Mouse (Mus musculus) heart, adult 9 months (tissue): ENCODE measurements at regions not wholly inside any gene's neighbourhood (a gene's known extent, or its start where the extent isn't known, plus 50 kb on each side); places are given as distances from the start of the nearest gene placed in this dataset.

Experiments
- DNase-seq, 2 experiments: peaks; one replicate each; pipeline ENCODE4 v3.0.0; 2022; ENCODE audit warnings: low spot score in 2 of 2

DNA sequence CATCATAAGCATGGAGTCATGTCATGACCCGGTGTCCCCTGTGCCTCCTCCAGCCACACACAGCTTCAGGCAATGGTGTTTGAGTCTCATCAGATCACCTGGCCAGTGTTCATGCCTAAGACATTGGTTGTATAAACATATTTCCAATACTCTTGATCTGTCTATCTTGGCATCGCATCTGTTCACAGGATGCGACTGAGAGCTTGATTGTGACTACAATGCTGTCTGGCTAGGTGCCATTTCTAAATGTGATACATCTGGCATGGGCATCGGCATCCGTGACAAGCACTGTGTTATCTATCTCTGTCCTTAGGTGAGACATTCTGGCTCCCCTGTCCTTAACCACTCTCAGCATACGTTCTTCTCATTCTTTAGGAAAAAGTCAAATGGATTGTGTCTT, 102.3 kb upstream of the Fut8 start:
- no peak for DNase-seq

DNA sequence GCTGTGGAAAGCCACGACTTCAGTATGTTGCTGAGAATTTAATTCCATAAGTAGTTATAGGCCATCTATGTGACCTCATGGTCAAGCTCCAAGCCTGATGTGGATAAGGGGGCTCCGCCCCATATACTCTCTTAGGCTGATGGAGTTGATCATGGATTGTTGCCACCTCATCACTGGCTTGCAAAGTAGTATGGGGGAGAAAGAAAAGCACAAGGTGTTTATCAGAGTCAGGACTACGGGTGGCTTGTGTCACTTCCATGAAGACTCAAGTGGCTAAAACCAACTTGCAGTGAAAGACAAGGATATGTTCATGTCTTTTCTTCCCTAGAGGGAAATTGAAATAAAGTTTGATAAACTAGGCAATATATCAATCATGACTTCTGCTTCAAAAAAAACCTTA, 102.9 kb upstream of the Fut8 start:
- no peak for DNase-seq

DNA sequence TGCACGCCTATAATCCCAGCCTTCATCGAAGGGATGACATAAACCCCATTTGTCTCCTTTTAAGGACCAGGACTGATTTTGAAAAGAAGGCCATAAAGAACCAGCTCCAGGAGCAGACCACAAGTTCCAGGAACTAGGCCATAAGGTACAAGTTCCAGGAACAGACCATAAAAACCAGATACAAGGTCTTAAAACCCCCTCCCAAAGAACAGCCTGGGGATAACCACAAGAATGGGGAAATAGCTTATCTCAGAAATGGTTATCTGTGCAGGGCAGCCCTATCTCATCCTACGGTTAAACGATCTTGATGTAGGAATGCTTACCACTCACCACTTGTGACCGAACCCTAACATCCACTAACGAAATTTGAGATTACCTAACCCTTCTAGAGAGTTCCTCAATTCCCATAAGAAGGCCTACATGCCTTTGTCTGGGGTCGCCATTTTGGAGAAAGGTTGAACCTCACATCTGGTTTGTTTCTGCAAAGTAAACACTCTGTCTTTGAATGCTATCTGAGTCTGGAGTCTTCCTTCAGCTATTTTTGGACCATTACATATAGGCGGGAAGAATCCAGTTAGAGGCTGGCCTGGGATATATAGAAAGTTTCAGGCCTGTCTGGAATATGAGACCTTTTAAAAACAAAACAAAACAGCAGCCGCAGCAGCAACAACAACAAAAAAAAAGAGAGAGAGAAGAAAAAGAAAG, 103.5 kb upstream of the Fut8 start:
- DNase-seq, result no peak

DNA sequence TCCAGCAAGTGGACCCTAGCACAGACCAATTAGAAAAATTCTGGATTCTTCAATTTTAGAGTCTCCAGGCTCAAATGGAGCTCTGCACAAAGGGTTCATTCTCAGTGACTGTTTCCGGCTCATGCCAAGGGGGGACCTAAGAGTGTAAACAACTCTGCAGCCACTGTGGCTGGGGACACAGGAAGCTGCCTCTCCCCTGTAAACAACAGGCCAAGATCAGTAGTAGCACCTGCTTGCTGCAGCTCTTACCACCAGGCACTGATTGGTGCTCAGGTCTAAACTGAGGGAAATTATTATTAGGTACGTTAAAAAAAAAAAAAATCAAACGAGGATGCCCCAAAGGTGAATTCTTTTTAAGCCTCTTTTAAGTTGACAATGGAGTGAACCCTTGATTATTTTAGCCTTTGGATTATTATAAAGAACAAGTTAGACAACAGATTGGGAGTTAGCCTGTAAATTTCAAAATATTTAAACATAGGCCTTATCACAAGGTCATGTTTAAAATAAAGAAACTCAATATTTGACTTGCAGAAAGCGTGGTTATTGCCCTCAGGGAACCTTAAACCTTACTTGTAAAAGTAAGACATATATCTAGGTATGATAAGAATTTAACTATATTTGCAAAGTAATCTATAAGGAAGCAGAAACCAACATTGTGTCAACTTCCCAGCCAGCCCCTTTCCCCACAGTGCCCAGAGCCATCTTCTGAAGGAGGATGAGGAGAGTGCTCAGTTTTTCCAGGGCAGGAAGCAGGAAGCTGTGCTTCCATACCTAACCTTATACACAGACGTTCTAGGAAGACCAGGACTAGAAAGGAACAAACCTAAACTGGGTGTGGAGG, 104.2 kb upstream of the Fut8 start:
- no peak for DNase-seq

DNA sequence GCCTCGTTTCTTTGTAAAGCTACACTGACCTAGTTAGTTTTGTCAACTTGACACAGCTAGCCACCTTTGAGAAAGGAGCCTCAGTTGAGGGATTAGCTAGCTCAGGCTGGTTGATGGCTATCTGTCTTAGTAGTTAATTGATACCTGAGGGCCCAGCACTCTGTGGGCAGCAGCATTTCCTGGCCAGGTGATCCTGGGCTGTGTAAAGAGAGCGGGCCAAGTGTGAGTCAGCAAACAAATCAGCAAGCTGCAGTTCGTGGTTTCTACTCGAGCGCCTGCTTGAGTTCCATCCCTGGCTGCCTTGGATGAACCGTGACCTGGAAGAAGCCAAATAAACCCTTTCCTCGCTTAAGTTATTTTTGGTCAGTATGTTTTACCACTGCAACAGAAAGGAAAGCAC, 106.6 kb upstream of the Fut8 start:
- DNase-seq, result no peak

DNA sequence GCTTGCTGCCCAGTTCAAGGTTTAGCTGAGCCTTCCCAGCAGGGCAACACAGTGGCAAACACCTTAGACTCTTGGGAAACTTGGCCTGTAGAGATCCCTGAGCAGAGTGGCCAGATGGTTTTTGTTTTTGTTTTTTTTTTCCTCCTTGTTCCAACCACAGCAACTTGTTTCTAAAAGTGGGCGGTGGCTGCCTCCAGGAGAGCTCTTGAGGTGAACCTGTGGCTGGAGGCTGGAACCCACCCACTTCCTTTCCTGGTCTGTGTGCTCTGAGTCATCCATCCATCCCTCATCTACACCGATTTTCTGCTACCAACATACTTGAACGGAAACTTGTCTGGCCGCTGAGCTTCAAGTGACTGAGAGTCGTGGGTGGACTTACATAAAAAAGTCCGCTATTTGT, 107.4 kb upstream of the Fut8 start:
- DNase-seq, result no peak

DNA sequence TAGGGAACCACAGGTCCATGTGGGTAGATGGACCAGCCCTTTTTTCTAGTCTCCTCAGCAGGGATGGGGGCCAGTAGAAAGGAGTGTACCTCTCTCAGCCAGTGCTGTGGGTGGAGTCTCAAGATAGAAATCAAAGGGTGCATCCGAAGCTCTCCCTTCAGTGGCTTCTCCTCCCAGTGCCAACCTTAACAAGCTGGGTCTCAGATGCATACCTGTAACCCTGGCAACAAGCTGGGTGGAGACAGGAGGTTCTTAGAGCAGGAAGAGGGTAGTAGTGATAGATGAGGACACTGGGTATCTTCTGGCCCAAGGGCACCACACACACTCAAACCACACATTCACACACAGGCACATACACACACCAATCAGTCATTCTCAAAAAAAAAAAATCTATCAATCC, 113.7 kb upstream of the Fut8 start:
- no peak for DNase-seq

DNA sequence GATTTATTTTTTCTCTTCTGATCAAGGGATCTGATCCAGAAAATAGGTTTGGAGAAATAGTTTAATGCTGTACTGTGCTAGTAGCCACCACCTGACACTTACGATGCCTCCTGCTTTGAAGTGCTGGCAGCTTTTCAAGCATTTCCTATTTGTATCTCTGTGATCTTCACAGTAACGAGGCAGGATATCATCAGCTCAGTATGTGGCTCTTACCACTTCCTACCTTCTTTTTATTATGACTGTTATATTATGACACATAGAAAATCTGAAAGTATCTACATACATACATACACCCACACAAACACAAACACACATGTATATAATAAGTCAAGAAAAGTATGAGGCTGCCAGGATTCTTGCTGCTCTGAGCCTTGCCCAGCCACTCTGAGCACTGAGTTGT, 124.4 kb upstream of the Fut8 start:
- no peak for DNase-seq

DNA sequence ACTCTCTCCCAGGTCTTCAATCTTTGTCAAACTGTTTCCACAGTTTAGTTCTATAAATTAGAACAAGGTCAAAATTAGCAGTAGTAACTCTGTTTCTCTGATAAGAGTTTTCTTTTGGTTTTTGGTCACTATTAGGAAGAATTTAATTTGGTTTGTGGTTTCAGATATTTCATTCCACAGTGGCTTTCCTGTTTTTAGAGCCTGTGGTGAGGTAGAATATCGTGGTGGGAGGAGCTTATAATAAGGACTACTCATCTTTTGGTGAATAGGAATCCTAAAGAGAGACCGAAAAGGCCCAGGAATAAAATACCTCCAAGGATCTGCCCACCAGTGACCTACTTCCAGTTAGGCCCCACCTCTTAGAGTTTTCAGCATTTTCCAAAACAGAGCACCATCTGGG, 125.8 kb upstream of the Fut8 start:
- no peak for DNase-seq

DNA sequence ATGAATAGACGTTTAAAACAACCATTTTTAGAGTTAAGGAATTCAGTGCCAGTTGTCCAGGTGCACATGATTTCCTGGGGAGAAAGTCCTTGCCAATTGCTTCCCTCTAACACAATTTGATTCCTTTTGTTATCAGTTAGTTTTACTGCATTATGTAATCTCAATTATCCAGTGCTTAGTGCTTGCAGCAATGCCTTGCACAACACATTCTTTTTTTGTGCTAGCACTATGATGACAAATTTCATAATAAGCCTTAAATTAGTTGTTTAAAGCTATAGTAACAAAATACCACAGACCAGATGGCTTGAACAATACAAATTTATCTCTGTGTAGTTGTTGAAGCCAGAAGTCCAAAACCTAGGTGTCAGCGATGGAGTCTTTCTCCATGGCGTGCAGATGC, 130.7 kb upstream of the Fut8 start:
- DNase-seq, result no peak

DNA sequence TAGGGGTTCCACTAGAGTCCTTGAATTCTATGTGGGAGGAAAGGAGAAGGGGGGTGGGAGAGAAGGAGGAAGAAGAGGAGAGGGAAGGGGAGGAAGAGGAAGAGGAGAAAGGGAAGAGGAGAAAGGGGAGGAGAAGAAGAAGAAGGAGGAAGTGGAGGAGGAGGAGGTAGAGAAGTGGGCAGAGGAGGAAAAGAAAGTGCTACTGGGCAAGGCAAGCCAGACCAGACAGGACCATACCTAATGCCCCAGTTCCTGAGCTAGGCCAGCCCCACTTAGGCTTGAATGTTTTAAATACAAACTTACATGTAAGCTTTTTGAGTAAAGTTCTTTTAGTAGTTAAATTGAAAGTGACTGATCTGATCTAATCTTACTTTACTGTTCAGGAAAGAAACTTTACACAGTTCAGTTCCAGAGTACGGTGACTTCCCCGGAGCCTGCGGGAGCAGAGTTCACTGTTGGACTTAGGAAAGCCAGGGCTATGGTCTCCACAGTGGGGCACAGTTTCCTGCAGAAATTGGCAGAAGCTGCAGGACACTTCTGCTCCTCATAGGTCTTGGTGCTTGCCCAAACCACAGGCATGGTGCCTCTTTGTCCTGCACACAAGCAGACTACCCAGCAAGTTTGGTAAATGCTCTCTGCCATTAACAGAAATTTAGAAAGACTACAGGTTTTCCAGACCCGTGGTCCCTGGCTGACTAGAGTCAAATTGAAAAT, 131.9 kb upstream of the Fut8 start:
- DNase-seq, result no peak

DNA sequence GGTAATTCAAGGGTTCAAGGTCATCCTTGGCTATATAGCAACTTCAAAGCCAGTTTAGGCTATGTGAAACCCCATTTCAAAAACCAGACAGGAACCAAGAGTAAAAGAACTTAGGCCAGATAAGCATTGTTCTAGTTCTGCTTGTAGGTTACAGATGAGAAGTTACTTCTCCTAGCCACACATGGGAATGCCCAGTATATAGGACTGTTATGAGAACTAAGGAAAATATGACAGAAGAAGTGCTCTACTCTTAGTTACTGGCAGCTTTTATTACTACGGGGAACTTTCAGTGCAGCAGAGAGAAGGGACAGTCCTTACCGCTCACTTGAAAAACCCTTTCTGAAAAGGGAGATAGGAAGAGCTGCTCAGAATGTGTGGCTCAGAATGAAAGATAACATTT, 137.4 kb upstream of the Fut8 start:
- DNase-seq, result no peak

DNA sequence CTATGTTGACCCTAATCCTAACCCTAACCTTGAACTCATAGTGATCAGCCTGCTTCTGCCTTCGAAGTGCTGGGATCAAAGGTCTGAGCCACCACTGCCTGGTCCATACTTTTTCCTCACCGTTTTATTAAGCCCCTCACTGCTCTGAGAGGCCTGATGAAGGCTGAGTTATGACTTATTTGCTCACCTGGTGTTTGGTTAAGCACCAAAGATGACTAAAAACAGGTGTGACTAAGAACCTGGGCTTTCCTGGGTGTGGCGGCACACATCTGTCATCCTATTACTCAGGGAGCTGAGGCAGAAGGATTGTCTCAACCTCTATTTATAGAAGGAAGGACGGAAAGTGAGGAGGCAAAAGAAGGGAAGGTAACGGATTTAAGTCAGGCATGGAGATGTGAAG, 137.5 kb upstream of the Max start:
- DNase-seq, result no peak

DNA sequence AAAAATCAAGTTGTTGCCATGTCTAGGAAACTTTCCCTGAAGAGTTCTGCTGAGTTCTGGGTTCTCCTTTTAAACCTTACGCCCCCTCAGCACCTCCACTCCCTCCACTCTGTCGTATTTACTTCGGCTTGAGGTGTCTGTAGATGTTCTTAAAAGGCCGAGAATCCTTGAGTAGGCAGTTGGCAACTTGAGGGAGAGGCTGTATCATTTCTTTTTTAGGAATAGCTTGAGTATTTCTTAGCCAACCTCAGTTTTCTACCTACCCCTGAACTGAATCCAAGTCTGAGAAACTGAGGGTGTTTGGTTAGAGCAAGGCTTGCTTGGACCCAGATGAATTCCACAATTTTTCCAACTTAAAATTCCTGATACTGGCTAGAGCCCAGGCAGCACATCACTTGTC, 136.8 kb upstream of the Max start:
- no peak for DNase-seq

DNA sequence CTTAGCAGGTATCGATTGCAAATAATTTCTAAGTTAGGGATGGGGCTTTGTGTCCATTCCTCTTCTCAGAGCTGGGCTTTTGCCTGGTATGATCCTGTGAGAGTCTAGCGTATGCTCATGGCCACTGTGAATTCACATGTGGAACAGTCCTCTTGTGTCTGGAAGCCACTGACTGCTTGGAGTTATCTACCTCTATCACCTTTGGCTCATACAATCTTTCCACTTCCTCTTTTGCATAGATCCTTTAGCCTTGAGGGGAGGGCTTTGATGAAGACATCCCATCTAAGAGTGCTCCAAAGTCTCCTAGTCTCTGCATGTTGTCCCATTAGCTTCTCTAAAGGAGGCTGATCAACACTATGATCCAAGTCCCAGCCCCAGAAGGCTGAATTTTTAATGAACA, 135.8 kb upstream of the Max start:
- DNase-seq, result no peak

DNA sequence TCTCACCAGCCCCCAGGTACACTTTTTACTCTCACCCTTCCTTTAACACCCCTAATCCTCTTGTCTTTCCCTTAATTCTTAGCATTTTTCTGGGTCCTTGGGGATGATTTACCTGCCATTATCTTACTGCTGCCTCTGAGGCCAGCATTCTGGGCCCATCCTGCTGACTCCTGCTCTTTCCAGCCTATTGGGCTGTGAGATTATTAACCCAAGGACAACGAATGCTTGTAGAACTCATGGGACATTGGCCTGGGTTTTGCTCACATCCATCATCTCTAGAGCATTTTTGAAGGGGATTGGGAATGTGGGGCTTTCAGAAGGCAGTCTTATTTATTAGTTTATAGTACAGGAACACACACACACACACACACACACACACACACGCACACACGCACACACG, 134.5 kb upstream of the Max start:
- DNase-seq, result no peak

DNA sequence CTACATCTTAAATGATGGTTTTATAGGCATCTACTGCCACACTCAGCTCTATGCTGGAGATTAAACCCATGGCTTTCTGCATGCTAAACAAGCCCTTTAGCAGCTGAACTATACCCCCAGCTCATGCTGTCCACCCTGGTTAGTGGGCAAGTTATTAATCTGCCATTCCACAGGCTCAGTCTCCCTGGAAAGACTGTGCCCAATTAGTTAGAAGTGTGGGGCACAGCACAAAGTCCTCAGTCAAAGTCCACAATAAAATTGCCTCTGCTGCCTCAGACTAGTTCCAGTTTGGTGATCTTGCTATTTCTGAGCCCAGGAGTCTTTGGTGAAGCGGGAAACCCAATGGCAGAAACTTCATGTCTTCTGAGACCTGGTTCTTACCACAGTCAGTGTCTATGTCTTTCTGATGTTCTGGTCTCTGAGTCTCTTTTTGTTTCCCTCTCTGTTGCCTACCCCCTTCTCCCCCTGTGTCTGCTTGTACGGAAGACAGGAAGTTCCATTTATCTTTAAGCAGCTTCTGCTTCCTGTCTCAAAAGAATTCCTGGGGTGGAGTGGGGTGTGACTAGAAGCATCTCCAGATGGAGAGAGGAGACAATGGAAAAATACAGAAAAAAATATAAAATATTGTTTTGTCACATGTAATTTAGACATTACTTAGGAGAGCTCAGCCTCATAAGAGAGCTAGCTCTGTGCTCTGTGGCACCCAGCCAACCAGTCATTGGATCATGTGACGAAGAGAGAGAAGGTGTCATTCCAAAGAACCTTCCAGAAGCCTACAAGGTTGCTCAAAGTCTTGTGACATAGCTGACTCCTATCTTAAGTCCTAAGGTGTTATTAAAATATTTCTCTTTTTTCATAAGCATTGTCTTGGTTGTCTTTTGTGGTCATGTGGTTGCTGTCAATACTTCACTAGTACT, 133.3 kb upstream of the Max start:
- DNase-seq, result no peak

DNA sequence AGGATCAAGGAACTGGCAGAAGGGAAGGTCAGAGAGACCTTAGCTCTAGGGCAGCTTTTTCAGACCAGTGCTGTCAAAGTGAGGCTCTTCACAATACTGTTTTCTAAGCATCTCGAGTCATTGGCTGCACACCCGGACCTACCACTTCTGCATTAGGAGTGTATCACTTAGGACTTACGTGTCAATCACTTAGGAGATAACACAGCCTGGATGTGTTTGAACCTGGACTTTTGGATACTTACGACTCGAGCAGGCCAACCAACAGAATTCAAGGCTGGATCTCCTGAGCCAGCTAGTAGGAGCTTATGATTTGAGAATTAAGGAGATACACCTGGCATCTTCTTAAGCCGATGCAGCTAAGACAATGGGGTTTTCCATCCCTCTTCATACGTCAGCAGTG, 132.2 kb upstream of the Max start:
- DNase-seq, result no peak

DNA sequence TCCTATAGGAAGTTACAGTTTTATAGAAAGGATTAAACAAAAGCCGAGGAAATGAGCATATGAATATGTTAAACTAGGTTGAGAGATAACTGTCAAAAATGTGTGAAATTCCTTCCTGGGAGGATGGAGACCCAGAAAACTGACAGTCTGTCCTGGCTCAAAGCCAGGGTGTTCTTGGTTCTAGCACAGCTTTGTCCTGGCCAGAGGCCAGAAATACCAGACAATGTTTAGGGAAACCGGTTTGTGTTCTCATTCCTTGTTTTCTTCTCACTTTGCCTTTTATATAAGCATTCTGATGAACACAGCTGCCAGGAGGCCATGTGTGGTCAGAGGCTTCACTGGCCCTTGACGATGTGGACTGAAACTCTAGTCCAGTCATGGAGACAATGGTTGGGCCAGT, 130.7 kb upstream of the Max start:
- no peak for DNase-seq

DNA sequence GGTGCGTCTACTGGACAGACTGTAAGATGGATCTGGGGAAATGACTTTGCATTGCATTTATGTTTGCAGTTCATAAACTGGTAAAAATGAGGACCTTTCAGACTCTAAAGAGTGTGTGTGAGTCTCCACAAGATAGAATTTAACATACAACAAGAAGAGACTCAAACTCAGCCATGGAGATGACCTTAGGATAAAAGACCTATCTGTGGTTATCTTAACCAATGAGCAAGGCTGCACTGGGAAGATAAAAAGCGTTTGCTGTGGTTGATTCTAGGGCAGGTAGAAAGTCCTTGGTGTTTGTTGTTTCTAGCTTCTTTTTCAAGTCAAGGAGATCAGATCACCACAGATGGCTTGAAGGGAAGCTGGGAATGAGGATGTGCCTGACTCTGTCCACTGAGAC, 130.1 kb upstream of the Max start:
- no peak for DNase-seq

DNA sequence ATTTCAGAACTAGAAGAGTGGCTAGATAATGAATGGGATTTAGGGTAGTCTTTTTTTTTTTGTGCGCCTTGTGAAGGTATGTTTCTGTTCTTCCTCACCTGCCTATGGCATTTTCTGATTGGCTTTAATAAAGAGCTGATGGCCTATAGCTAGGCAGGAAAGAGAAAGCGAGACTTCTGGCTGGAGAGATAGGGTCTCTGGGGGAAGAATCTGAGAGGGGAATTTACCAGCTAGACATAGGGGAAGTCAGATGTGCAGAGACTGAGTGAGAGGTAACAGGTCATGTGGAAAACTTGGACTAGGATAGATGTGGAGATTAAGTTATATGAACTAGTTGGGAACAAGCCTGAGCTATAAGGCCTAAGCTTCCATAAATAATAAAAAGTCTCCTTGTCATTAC, 129.7 kb upstream of the Max start:
- DNase-seq, result no peak

DNA sequence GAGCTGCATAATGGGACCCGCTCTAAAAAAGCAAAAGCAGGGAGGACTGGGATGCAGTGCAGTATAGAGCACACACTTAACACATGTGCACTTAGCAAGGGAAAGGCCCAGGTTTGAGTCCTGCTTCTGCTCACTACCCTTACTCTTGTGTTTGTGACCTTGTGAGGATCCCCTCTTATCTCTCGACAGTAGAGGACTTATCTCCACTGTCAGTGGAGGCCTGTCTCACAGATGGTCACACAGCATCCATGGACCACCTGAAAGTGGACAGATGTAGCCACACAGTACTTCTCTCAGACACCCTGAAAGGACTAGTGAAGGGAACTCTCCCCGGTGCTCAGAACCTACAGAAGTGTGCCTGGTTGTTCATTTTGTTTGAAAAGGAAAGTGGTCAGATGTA, 128.5 kb upstream of the Max start:
- no peak for DNase-seq
